Mouse (Mus musculus) embryo, embryonic 10 days (tissue): ENCODE measurements around the gene Thpo.

Experiments
- DNase-seq: peaks from one replicate; pipeline ENCODE4 v3.0.0-alpha.2; 2015; ENCODE audit warnings: low spot score

Thpo gene

GRCm38 (mm10) chr16:20733731-20734730 is at the start of gene Thpo:
Thpo (minus strand) TSS chr16:20734511.
- peak; percentile 68 for DNase-seq

- DNase-seq, result no peak
Measured at GRCm38 (mm10) chr16:20783891-20784290, 49.6 kb upstream of the Thpo start.

GRCm38 (mm10) chr16:20781101-20781630 is 46.9 kb upstream of the Thpo start:
- no peak for DNase-seq

- DNase-seq, result no peak
Measured at GRCm38 (mm10) chr16:20779846-20780245, 45.5 kb upstream of the Thpo start.

GRCm38 (mm10) chr16:20775021-20775420 is 40.7 kb upstream of the Thpo start:
- DNase-seq, result no peak

- DNase-seq, result peak; percentile 61
Measured at GRCm38 (mm10) chr16:20765244-20765643, 30.9 kb upstream of the Thpo start.

GRCm38 (mm10) chr16:20761681-20762080 is 27.4 kb upstream of the Thpo start:
- DNase-seq, result peak; percentile 43

- no peak for DNase-seq
Measured at GRCm38 (mm10) chr16:20757385-20757784, 23.1 kb upstream of the Thpo start.

GRCm38 (mm10) chr16:20756052-20756451 is 21.7 kb upstream of the Thpo start:
- no peak for DNase-seq

GRCm38 (mm10) chr16:20750518-20750917 is 16.2 kb upstream of the Thpo start:
- DNase-seq, result no peak

- DNase-seq, result no peak
Measured at GRCm38 (mm10) chr16:20746641-20747040, 12.3 kb upstream of the Thpo start.

- DNase-seq, result no peak
Measured at GRCm38 (mm10) chr16:20739845-20740244, 5.5 kb upstream of the Thpo start.

GRCm38 (mm10) chr16:20736823-20737222 is 2.5 kb upstream of the Thpo start:
- DNase-seq, result no peak

- DNase-seq, result no peak
Measured at GRCm38 (mm10) chr16:20736168-20736567, 1.9 kb upstream of the Thpo start.

GRCm38 (mm10) chr16:20735651-20736050 is 1.3 kb upstream of the Thpo start:
- no peak for DNase-seq

- DNase-seq, result peak; percentile 64
Measured at GRCm38 (mm10) chr16:20732925-20733730, 1.2 kb downstream of the Thpo start, which contains the start of gene Chrd. Chrd (plus strand) TSS chr16:20733127.

- DNase-seq, result peak; percentile 45
Measured at GRCm38 (mm10) chr16:20732251-20732924, 1.9 kb downstream of the Thpo start.

GRCm38 (mm10) chr16:20731688-20732087 is 2.6 kb downstream of the Thpo start:
- no peak for DNase-seq

- DNase-seq, result no peak
Measured at GRCm38 (mm10) chr16:20730293-20730711, 4.0 kb downstream of the Thpo start.

GRCm38 (mm10) chr16:20726384-20726783 is 7.9 kb downstream of the Thpo start:
- DNase-seq, result no peak

GRCm38 (mm10) chr16:20725750-20726149 is 8.6 kb downstream of the Thpo start:
- no peak for DNase-seq

GRCm38 (mm10) chr16:20725321-20725720 is 9.0 kb downstream of the Thpo start:
- DNase-seq, result no peak
